Mouse (Mus musculus) urinary bladder, postnatal 10 days (tissue): Measurements from ENCODE around the gene Golph3.
"Not testable (repeated sequence)": the region's sequence is repeated elsewhere in the genome, so short reads cannot be mapped to it uniquely, and the experiment has no call there.

Experiments used
- DNase-seq: peaks from one replicate; pipeline ENCODE4 v3.0.0; 2022; ENCODE audit warnings: low spot score

The Golph3 gene

GRCm38 (mm10) chr15:12357459-12357858 lies 36.2 kb downstream of the Golph3 start:
- DNase-seq: no peak

GRCm38 (mm10) chr15:12358384-12358783 lies 37.1 kb downstream of the Golph3 start:
- DNase-seq: no peak

- DNase-seq: no peak
These were observed 39.4 kb downstream of the Golph3 start for GRCm38 (mm10) chr15:12360519-12361212.

- no peak for DNase-seq
These were observed 40.9 kb downstream of the Golph3 start for GRCm38 (mm10) chr15:12362001-12362700.

- no peak for DNase-seq
These were observed 41.4 kb downstream of the Golph3 start for GRCm38 (mm10) chr15:12362701-12363040.

- no peak for DNase-seq
These were observed 42.8 kb downstream of the Golph3 start for GRCm38 (mm10) chr15:12364096-12364495.

- no peak for DNase-seq
These were observed 44.3 kb downstream of the Golph3 start for GRCm38 (mm10) chr15:12365416-12366071.

GRCm38 (mm10) chr15:12366072-12366469 lies 44.8 kb downstream of the Golph3 start:
- no peak for DNase-seq

GRCm38 (mm10) chr15:12366580-12367305 lies 45.5 kb downstream of the Golph3 start:
- DNase-seq: not testable (repeated sequence)

- DNase-seq: no peak
These were observed 46.2 kb downstream of the Golph3 start for GRCm38 (mm10) chr15:12367306-12368080.

GRCm38 (mm10) chr15:12368357-12368756 lies 47.1 kb downstream of the Golph3 start:
- DNase-seq: no peak

- no peak for DNase-seq
These were observed 47.6 kb downstream of the Golph3 start for GRCm38 (mm10) chr15:12368850-12369249.

GRCm38 (mm10) chr15:12370096-12370495 lies 48.8 kb downstream of the Golph3 start:
- DNase-seq: no peak

GRCm38 (mm10) chr15:12371183-12371582 lies 49.9 kb downstream of the Golph3 start:
- DNase-seq: no peak

GRCm38 (mm10) chr15:12373496-12373895 lies 52.2 kb downstream of the Golph3 start:
- no peak for DNase-seq

- DNase-seq: no peak
These were observed 52.7 kb downstream of the Golph3 start for GRCm38 (mm10) chr15:12373918-12374317.

- DNase-seq: no peak
These were observed 53.7 kb downstream of the Golph3 start for GRCm38 (mm10) chr15:12374916-12375315.

GRCm38 (mm10) chr15:12375641-12376311 lies 54.5 kb downstream of the Golph3 start:
- peak; percentile 63 for DNase-seq

- DNase-seq: no peak
These were observed 55.3 kb downstream of the Golph3 start for GRCm38 (mm10) chr15:12376491-12377069.

GRCm38 (mm10) chr15:12377800-12378199 lies 56.5 kb downstream of the Golph3 start:
- no peak for DNase-seq

- DNase-seq: no peak
These were observed 58.8 kb downstream of the Golph3 start for GRCm38 (mm10) chr15:12380057-12380456.
